Mouse (Mus musculus): ENCODE measurements at regions not wholly inside any gene's neighbourhood (a gene's known extent, or its start where the extent isn't known, plus 50 kb on each side); places are given as distances from the start of the nearest gene placed in this dataset.
A peak's percentile ranks its signal among the peaks of the same experiment; 100 is the strongest.

- no peak overlapping the region for H3K9ac ChIP-seq
- H3K9me3 ChIP-seq, result no peaks in the 10 kb centered on the region
- H3K36me3 ChIP-seq (replicated peaks), result no peaks in the 10 kb centered on the region
- H3K27me3 ChIP-seq, result no peaks in the 10 kb centered on the region
- 51% methylated on average over 1 of the region's 1 CpGs for WGBS
- H3K27ac ChIP-seq, result no peak overlapping the region
- H3K4me3 ChIP-seq (replicated peaks), result no peak overlapping the region
- H3K4me2 ChIP-seq, result no peak overlapping the region
- no peaks in the 10 kb centered on the region for H3K4me1 ChIP-seq
- no peak for ATAC-seq (ENCODE audit: low FRiP score)
Measured at GRCm38 (mm10) chr7:50993707-50994106, 394.7 kb downstream of the 4933405O20Rik start.

GRCm38 (mm10) chr7:51041899-51042667 lies 443.1 kb downstream of the 4933405O20Rik start:
- no peak overlapping the region for H3K27ac ChIP-seq
- H3K36me3 ChIP-seq (replicated peaks), result no peaks in the 10 kb centered on the region
- H3K4me3 ChIP-seq (replicated peaks), result no peak overlapping the region
- no peaks in the 10 kb centered on the region for H3K4me1 ChIP-seq
- H3K9me3 ChIP-seq, result no peaks in the 10 kb centered on the region
- 62% methylated on average over 3 of the region's 3 CpGs for WGBS
- no peak overlapping the region for H3K9ac ChIP-seq
- H3K4me2 ChIP-seq, result no peak overlapping the region
- H3K27me3 ChIP-seq, result no peaks in the 10 kb centered on the region
- peak; percentile 75 for ATAC-seq (ENCODE audit: low FRiP score)

DNA sequence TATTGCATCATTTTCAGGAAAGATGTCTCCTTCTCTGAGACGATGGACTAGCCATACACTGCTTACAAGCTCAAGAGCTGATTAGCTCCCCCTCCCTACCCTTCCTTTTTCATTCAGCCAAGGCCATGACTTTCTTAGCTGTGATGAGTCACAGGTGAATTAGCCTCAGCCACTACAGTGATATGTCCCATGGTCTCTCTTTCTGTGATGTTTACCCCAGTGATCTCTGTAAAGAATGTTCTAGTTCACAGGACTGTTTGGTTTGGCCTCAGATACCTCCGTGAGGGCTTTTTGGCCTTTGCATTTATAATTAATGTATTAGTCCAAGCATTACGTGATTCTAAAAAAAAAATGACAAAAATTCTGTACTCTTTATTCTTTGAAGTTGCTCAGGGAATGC lies 452.5 kb downstream of the 4933405O20Rik start:
- H3K27ac ChIP-seq, result no peak overlapping the region
- no peaks in the 10 kb centered on the region for H3K36me3 ChIP-seq (replicated peaks)
- H3K9me3 ChIP-seq, result no peaks in the 10 kb centered on the region
- no peak overlapping the region for H3K4me3 ChIP-seq (replicated peaks)
- no peaks in the 10 kb centered on the region for H3K4me1 ChIP-seq
- H3K9ac ChIP-seq, result no peak overlapping the region
- H3K27me3 ChIP-seq, result no peaks in the 10 kb centered on the region
- WGBS, result 88% methylated on average over 3 of the region's 3 CpGs
- H3K4me2 ChIP-seq, result no peak overlapping the region
- no peak for ATAC-seq (ENCODE audit: low FRiP score)

- ATAC-seq (ENCODE audit: low FRiP score), result no peak
- WGBS, result 15% methylated on average over 1 of the region's 1 CpGs
- Histone ChIP-seq H3K36me3 (replicated peaks) (no peaks in the 10 kb centered on the region), H3K9ac (no peak overlapping the region), H3K27me3 (no peaks in the 10 kb centered on the region), H3K27ac (no peak overlapping the region), H3K4me2 (no peak overlapping the region), H3K4me3 (replicated peaks) (no peak overlapping the region), H3K4me1 (no peaks in the 10 kb centered on the region), H3K9me3 (no peaks in the 10 kb centered on the region)
Measured at GRCm38 (mm10) chr7:51068376-51068775, 442.5 kb upstream of the Ano5 start.

GRCm38 (mm10) chr7:51093774-51094173 lies 417.1 kb upstream of the Ano5 start:
- ATAC-seq (ENCODE audit: low FRiP score), result no peak
- no peaks in the 10 kb centered on the region for H3K4me1 ChIP-seq
- no peak overlapping the region for H3K4me3 ChIP-seq (replicated peaks)
- H3K27ac ChIP-seq, result no peak overlapping the region
- 80% methylated on average over 3 of the region's 3 CpGs for WGBS
- no peaks in the 10 kb centered on the region for H3K9me3 ChIP-seq
- no peaks in the 10 kb centered on the region for H3K27me3 ChIP-seq
- H3K4me2 ChIP-seq, result no peak overlapping the region
- no peaks in the 10 kb centered on the region for H3K36me3 ChIP-seq (replicated peaks)
- H3K9ac ChIP-seq, result no peak overlapping the region

- no peak for ATAC-seq (ENCODE audit: low FRiP score)
- H3K9me3 ChIP-seq, result no peaks in the 10 kb centered on the region
- 48% methylated on average over 2 of the region's 2 CpGs for WGBS
- H3K36me3 ChIP-seq (replicated peaks), result no peaks in the 10 kb centered on the region
- H3K9ac ChIP-seq, result no peak overlapping the region
- H3K4me3 ChIP-seq (replicated peaks), result no peak overlapping the region
- H3K27me3 ChIP-seq, result no peaks in the 10 kb centered on the region
- H3K4me2 ChIP-seq, result no peak overlapping the region
- no peaks in the 10 kb centered on the region for H3K4me1 ChIP-seq
- no peak overlapping the region for H3K27ac ChIP-seq
Measured at GRCm38 (mm10) chr7:51101166-51101565, 409.7 kb upstream of the Ano5 start.

DNA sequence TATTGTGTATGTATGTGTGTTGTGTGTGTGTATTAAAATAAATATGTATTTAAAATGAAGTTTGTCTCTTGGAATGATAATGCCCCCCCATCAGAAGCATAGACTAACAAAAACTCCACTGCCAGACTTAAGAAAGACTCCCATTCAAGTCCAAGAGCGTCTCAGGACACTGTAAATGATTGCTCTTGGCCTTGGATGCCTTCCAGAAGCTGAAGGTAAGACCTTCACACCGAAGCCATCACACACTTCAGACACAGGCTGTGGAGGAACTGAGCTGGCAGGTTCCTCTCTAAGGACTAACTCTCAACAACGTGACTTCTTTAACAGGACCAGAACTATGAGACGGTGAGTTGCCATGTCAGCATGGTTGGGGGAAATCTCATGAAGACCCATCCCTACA lies 370.0 kb upstream of the Ano5 start:
- ATAC-seq (ENCODE audit: low FRiP score), result no peak
- no peak overlapping the region for H3K4me2 ChIP-seq
- H3K4me3 ChIP-seq (replicated peaks), result no peak overlapping the region
- H3K9ac ChIP-seq, result no peak overlapping the region
- no peaks in the 10 kb centered on the region for H3K27me3 ChIP-seq
- H3K27ac ChIP-seq, result no peak overlapping the region
- no peaks in the 10 kb centered on the region for H3K4me1 ChIP-seq
- no peaks in the 10 kb centered on the region for H3K9me3 ChIP-seq
- 92% methylated on average over 4 of the region's 4 CpGs for WGBS
- no peaks in the 10 kb centered on the region for H3K36me3 ChIP-seq (replicated peaks)

- Histone ChIP-seq H3K4me2 (no peak overlapping the region), H3K27ac (no peak overlapping the region), H3K4me3 (replicated peaks) (no peak overlapping the region), H3K36me3 (replicated peaks) (no peaks in the 10 kb centered on the region), H3K4me1 (no peaks in the 10 kb centered on the region), H3K9ac (no peak overlapping the region), H3K9me3 (no peaks in the 10 kb centered on the region), H3K27me3 (no peaks in the 10 kb centered on the region)
- WGBS, result 42% methylated on average over 8 of the region's 8 CpGs
- no peak for ATAC-seq (ENCODE audit: low FRiP score)
Measured at GRCm38 (mm10) chr7:51175211-51175610, 335.6 kb upstream of the Ano5 start.

GRCm38 (mm10) chr7:51215487-51216232 lies 295.2 kb upstream of the Ano5 start:
- Histone ChIP-seq H3K4me3 (replicated peaks) (no peak overlapping the region), H3K9ac (no peak overlapping the region), H3K9me3 (no peaks in the 10 kb centered on the region), H3K4me2 (no peak overlapping the region), H3K27ac (no peak overlapping the region), H3K36me3 (replicated peaks) (no peaks in the 10 kb centered on the region), H3K27me3 (no peaks in the 10 kb centered on the region), H3K4me1 (no peaks in the 10 kb centered on the region)
- WGBS, result 71% methylated on average over 6 of the region's 6 CpGs
- ATAC-seq (ENCODE audit: low FRiP score), result peak; percentile 71

DNA sequence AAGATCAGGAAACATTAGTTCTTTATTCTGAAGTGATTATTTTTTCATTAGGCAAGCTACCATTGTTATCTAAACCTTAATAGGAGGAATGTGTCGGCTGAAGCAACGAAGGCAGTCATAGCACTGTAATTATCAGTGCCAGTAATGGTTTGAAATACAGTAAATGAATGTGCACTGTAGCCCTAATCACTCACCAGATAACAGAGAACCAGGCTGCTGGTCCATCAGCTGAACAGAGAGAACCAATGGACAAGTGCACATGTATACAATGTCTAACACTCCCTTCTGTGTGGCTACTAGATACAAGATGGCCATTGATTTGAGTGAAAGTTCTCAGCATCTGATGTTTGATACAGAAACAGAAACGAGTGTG lies 294.6 kb upstream of the Ano5 start:
- Histone ChIP-seq H3K4me1 (no peaks in the 10 kb centered on the region), H3K27ac (no peak overlapping the region), H3K9me3 (no peaks in the 10 kb centered on the region), H3K36me3 (replicated peaks) (no peaks in the 10 kb centered on the region), H3K4me3 (replicated peaks) (no peak overlapping the region), H3K4me2 (no peak overlapping the region), H3K9ac (no peak overlapping the region), H3K27me3 (no peaks in the 10 kb centered on the region)
- WGBS, result 82% methylated on average over 3 of the region's 3 CpGs
- peak; percentile 27; the same call in 1 of the 2 replicates for ATAC-seq (ENCODE audit: low FRiP score)

DNA sequence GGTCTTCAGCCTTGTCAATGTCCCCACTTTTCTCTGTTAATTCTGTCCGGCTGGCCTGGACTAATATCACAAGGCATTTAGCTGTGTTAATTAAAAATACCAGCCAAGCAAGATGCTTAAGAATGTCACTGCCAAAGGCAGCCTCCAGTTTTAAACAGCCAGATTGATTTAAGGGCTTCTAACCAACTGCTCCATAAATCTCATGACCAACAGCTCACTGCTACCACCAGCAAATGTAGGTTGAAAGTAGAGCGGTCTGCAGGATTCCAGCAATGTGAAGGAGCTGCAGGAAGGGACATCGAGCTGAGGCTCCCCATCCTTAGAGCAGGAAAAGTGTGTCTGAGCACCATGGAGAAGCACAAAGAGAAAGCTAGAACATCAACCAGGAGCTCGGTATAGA lies 289.5 kb upstream of the Ano5 start:
- H3K27me3 ChIP-seq, result no peaks in the 10 kb centered on the region
- WGBS, result 92% methylated on average over 4 of the region's 4 CpGs
- H3K4me3 ChIP-seq (replicated peaks), result no peak overlapping the region
- ATAC-seq (ENCODE audit: low FRiP score), result no peak
- no peaks in the 10 kb centered on the region for H3K36me3 ChIP-seq (replicated peaks)
- H3K9me3 ChIP-seq, result no peaks in the 10 kb centered on the region
- H3K9ac ChIP-seq, result no peak overlapping the region
- H3K4me1 ChIP-seq, result no peaks in the 10 kb centered on the region
- H3K4me2 ChIP-seq, result no peak overlapping the region
- H3K27ac ChIP-seq, result no peak overlapping the region

DNA sequence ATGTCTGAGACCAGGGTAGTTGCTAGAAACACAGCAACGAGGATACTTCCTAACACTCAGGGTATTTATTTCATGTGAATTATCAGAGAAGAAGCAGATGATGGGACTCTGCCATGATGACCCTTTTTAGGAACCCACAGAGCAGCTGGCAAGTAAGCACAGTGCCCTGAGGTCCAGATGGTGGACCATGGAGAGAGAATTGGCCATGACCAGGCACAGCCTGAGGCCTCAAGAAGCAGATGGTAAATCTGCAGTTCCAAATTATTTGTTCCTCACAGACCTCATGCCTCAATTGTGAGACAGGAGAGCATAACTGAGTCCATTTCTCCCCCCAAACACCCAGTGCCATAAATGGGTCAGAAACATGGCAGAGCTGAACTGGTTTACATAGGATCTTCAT lies 289.0 kb upstream of the Ano5 start:
- no peaks in the 10 kb centered on the region for H3K4me1 ChIP-seq
- ATAC-seq (ENCODE audit: low FRiP score), result no peak
- no peak overlapping the region for H3K4me3 ChIP-seq (replicated peaks)
- no peaks in the 10 kb centered on the region for H3K36me3 ChIP-seq (replicated peaks)
- no peaks in the 10 kb centered on the region for H3K9me3 ChIP-seq
- 73% methylated on average over 1 of the region's 1 CpGs for WGBS
- no peak overlapping the region for H3K27ac ChIP-seq
- H3K4me2 ChIP-seq, result no peak overlapping the region
- H3K27me3 ChIP-seq, result no peaks in the 10 kb centered on the region
- H3K9ac ChIP-seq, result no peak overlapping the region

DNA sequence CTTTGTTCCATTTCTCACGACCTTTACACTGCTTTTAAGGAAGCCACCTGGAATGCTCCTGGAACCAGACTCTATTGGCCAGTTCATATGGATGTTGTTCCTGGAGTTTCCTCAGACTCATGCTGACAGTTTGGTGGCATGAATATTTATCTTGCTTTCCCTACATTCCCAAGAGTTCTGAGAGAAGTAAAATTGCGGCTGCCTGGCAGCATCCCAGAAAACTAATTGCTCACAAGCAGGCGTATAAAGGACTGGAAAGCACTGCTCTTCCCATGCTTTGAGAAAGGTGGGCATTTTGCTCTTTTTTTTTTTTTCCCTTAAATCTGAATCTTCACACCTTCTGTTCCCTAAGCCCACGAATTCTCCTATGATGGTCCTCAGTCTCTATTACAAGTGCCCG lies 283.7 kb upstream of the Ano5 start:
- Histone ChIP-seq H3K27me3 (no peaks in the 10 kb centered on the region), H3K4me2 (no peak overlapping the region), H3K27ac (no peak overlapping the region), H3K9me3 (no peaks in the 10 kb centered on the region), H3K4me1 (no peaks in the 10 kb centered on the region), H3K9ac (no peak overlapping the region), H3K4me3 (replicated peaks) (no peak overlapping the region), H3K36me3 (replicated peaks) (no peaks in the 10 kb centered on the region)
- 83% methylated on average over 5 of the region's 5 CpGs for WGBS
- no peak for ATAC-seq (ENCODE audit: low FRiP score)

Data from forebrain, embryonic 12.5 days (tissue).